Mouse (Mus musculus): Measurements from ENCODE around the gene Pdcd11.
"Not testable (repeated sequence)": the region's sequence is repeated elsewhere in the genome, so short reads cannot be mapped to it uniquely, and the experiment has no call there.

Gene Pdcd11

DNA sequence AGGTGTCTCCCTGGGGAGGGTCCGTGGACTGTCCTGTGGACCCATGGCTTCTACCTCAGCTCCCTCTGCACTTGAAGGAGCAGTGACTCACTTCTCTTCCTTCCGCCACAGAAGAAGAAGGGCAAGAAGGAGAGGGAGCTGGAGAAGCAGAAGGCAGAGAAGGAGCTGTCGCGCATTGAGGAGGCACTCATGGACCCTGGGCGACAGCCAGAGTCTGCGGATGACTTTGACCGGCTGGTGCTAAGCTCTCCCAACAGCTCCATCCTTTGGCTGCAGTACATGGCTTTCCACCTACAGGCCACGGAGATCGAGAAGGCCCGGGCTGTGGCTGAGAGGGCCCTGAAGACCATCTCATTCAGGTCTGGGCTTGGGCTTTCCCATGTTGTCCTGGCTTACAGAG, 37.6 kb downstream of the Pdcd11 start:
- no peak for DNase-seq (ENCODE audit: low read depth, low spot score)

DNA sequence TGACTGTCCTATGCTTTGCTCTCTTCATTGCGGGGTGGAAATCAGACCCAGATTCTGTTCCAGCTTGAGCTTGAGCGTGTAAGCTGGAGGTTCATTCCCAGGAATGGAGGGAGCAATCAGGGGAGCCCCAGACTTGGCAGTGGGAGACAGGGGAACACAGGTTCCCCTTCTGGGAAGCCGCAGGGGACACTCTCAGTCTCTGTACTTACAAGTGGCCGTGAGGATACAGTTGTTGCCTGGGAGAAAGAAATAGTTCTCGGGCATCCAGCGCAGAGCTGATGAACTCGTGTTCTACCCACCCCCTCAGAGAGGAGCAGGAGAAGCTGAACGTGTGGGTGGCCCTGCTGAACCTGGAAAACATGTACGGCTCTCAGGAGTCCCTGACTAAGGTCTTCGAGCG, 38.3 kb downstream of the Pdcd11 start:
- no peak for DNase-seq (ENCODE audit: low read depth, low spot score)

DNA sequence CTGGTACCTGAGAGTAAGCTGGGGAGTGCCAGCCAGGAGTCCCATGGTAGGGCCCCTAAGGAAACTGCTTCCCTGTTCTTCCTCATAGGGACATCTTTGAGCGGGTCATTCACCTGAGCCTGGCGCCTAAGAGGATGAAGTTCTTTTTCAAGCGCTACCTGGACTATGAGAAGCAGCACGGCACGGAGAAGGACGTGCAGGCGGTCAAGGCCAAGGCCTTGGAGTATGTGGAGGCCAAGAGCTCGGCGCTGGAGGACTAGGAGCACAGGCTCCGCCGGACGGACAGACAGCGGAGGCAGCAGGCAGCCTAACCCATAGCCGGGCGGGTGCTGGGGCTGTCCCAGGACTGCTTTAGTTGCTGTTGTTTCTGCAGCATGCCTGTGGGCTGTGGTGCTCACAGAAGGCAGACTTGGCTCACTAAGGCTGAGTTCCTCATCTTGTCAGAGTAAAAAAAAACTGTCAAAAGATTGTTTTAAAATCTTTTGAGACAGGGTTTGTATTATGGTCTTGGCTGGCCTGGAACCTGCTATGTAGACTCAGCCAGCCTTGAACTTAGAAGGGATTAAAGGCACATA, 40.1 kb downstream of the Pdcd11 start:
- DNase-seq (ENCODE audit: low read depth, low spot score), result no peak

DNA sequence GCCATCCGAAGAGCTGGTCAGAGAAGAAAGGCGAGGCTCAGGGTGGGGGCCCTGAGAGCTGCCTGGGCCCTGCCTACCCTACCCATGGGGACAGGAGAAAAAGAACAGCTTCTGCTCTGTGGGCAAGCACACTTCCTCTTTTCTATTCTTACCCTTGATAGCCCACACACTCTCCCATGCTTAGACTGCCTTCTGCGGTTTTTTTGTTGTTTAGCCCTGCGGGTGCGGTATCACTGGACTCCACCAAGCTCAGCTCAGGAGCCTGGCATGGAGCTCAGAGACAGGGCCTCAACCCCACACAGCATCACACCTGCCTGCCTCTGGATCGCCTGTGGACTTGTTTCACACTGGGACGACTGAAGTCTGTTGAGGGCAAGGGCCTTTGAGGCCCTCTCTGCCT, 42.6 kb downstream of the Pdcd11 start:
- peak; percentile 50 for DNase-seq (ENCODE audit: low read depth, low spot score)

DNA sequence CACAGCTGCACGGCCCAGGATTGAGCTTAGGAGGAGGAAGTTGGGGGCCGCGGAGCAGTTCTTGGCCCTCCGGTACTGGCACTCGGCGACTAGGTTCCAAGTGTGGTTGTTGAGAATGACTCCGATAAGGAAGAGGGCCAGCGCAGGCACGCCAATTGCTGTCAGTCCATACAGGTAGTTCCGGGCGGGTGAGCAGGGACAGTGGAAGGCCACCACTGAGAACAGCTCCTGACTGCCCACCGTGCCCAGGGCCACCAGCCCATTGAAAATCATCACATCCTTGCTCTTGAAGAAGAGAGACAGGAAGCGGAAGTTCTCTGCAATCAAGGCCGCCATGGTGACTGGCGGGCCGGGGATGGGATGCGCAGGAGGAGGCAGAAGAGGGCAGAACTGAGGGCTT, 45.0 kb downstream of the Pdcd11 start:
- DNase-seq (ENCODE audit: low read depth, low spot score), result no peak

DNA sequence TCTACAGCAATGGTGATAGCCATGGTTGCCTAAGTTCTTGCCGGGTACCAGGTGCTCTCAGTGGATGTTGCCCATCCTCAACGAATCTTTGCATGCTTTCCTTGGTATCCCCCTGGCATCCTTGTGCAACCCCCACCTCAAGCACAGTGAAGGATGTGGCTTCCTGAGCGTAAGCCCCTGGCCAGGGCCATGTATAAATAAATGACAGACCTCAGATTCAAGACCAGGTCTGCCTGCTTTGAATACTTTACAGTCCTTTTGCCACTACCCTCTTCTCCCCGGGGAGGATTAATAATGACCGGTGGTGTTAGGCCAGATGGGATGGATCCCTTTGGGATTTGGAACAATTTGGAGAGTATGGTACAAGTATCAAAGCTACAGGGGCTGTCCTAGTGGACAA, 45.6 kb downstream of the Pdcd11 start:
- DNase-seq (ENCODE audit: low read depth, low spot score), result no peak

DNA sequence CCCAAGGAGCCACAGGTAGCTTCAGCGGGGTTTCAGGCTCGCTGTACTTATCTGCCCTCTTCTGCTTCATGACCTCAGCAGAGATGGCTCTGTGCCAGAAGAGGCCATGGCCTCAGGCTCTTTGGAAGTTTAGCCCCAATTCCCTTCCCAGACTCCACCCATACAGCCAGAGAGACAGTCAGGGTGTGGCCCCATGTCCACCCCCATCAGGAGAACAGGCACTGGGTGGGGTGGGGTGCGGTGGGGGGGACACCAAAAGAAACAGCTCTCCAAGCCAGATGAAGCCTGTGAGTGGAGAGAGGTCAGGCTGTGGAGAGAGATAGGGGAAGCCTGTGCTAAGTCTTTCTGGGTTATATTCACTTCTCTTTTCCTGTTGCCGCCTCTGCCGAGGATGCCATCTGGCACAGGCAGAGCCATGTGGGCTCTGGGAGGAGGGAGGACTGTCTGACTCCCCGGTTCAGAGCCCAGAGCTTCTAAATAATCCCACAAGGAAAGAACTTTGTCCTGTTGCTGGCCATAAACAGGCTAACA, 46.5 kb downstream of the Pdcd11 start:
- peak; percentile 91 for DNase-seq (ENCODE audit: low read depth, low spot score)

DNA sequence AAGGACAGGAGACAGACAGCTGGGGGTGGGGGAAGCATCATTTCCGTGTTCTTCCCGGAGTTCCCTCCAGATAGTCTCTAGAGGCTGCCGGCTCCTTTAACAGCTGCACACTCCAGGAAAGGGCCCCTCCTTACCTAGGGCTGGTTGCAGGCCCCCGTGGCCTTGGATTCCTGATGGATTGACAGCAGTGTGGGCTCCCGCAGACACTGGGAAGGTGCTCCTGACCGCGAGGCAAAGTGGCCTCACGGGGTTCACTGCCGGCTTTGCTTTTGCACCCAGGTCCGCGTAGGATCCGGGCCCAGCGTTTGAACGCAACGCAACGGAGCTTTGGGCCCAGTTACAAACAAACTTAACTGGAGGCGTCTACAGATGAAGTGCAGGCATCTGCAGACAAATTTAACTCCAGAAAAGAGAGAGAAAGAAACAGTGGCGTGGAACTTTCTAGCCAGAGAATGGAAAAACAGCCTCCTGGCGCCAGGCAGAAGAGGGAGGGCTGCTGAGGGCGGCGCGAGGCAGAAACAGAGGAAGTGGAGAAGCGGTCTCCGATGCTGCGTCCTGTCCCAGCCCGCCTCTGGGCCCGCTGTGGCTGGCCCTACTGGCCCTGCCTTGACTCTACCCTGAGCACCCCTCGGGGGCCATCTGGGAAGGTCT, 47.3 kb downstream of the Pdcd11 start, which contains the start of gene Calhm2:
Calhm2 (minus strand) TSS at position 524 of the 651 bp plus-strand sequence.
- no peak for DNase-seq (ENCODE audit: low read depth, low spot score)

DNA sequence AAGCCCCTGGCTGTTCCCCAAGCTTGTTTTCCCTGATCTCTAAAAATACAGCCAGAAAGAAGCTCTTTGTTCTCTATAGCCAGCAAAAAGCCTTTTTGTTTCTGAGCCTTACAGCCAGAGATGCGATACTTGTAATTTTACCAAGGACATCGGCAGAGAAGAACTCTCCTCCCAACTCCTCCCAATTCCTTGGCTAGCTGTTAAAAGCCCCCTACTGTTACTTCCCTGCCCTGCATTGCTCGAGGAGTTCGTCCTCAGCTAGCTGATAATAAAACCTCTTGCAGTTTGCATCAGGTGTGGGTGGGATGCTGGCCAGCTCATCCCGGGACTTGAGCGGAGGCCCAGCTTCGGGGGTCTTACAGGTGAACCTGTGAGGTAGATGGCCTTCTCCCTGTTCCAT, 49.0 kb downstream of the Pdcd11 start:
- not testable (repeated sequence) for DNase-seq (ENCODE audit: low read depth, low spot score)

DNA sequence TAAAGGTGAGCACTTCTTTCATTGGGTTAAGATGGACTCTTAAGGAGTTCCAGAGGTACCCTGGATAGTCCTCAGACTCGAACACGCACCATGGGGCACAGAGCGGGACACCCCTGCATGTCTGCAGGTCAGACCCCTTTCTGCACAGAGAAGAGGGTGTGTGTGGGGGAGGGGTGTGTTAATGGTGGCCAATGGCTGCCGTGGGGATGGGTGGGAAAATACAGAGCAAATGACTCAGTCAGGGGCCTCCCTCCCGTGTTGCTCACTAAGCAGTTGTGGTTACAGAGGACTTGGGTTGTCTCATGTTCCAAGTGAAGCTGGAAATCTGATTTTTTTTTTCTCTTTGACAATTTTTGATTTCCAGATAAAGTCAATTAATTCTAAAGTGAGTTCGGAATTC, 51.9 kb downstream of the Pdcd11 start:
- no peak for DNase-seq (ENCODE audit: low read depth, low spot score)

DNA sequence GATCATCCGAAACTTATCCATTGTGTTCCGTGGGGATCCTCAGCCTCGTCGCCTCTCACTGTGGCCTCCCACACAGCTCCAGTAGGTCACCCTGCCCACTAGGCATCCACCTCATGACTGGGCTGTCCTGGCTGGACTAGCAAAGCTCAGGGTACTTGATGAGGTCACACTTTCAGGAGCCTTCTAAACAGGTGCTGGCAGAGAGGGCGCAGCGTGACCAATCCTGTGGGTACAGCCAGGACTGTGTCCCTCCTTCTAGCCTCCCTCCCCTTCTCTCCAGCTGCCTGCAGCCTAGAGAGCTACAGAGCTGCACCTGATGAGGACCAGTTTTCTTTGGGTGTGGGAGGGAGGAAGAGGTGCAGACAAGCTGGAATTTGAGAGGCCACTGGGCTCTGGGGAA, 53.6 kb downstream of the Pdcd11 start, which contains the start of gene Calhm1:
Calhm1 (minus strand) TSS at position 101 of the 400 bp plus-strand sequence.
- no peak for DNase-seq (ENCODE audit: low read depth, low spot score)

DNA sequence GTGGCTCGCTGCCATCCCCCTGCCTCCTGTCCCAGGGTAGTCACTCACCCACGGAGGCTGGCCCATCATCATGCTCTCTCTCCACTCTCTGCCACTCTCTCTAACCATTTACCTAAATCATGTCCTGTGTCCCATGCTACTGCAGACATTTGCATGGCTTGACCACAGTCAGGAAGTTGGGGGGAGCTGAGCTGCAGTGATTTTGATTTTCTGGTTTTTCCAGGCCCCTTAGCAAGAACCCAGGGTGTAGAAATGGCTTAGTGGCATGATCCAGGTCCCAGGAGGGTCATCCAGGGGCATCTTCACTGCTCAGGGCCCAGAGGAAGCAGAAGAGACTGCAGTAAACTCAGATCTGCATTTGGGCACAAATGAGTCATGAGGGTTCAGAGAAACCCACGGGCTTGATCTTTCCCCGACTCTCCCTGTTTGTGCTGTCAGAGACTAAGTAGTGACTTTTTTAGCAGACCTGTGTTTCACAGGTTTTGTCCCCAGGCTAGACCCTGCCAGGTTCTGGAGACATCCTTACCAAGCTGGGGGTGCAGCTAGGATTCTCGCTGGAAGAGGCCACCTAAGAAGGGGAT, 57.8 kb downstream of the Pdcd11 start:
- DNase-seq (ENCODE audit: low read depth, low spot score), result no peak

DNA sequence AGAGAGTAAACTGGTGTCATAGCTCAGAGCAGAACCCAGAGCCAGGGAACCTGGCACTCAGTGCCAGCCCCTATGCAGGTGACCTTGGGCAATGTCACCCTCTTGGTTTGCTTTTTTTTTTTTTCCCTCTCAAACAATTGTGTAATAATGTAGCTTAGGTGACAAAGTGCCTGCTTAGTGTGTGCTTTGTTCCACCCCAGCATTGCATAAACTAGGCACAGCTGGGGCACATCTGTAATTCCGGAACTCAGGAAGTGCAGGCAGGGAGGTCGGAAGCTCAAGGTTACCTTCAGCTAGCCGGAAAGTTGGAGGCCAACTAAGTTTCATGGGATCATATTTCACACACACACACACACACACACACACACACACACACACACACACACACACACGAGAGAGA, 59.3 kb downstream of the Pdcd11 start:
- DNase-seq (ENCODE audit: low read depth, low spot score), result no peak

DNA sequence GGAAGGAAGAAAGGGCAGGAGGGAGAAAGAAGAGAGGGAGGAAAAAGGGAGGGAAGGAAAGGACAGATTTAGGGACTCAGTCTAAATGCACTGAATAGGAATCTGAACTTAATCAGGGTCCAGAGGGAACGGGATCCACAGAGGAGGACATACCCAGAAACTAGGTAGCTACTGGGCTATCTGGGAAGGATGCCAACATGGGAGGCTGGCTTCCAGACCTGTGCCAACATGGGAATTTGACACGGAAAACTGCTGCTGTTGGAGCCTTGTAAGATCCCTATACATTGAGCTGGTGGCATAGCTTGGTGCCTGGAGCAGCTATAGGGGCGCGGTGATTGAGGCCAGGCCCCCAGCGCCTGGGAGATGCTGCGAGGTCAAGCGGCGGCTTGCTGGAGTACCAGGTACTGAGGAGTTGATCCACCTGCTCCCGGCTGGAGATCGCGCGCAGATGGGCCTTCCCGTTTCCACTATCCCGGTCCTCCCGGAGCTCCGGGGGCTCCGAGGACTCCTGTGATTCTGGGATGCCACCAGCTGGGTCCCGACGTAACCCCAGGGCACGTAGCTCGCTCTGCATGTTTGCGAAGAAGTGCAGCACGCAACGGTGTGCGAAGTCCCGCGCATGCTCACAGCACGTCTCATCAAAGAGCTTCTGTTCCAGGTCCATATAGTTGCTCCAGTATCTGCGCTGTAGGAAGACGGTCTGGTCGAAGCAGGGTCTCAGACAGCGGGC, 60.9 kb downstream of the Pdcd11 start:
- DNase-seq (ENCODE audit: low read depth, low spot score), result no peak

DNA sequence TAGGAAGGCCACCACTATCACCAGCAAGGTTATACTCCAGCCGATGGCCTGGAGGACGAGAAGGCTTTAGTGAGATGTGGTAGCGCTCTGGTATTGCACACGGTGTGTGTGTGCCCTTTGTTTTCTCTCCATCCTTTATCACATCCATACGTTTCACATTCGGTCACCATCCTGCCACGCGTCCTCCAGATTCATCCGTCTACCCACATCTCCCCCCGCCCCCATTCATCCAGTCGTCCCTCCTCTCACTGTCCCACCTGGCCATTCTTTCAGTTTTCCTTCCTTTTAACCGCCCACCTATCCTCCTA, 61.4 kb downstream of the Pdcd11 start:
- no peak for DNase-seq (ENCODE audit: low read depth, low spot score)

DNA sequence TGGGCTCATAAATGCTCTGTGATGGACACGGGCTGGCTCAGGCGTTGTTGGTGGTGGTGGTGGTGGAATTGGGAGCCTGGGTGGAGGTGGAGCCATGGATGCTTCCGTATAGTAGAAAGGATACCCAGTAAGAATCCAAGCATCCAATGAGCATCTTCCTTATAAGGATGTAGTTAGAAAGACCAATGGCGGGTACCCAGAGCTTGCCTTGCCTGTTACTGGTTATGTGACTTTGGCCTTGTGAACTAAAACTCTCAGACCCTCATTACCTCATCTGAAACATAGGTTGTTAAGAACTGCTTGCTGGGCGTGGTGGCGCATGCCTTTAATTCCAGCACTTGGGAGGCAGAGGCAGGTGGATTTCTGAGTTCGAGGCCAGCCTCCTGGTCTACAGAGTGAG, 63.2 kb downstream of the Pdcd11 start:
- no peak for DNase-seq (ENCODE audit: low read depth, low spot score)

DNA sequence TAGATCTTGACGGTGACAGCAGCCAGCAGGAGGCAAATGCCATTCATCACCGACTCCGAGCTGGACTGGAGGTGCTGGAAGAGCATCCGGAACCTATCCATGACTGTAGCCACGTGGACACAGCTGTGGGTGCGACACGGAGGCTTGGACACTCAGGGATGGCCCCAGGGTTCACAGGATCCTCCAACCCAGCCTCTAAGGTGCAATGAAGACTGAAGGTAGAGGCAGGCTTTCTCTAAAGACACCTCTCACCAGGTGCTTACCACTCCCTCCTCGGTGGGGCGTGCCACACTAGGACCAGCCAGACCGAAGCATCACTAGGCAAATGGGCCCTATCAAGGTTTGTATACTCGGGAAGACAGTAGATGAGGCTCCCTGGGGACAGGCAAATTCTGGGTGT, 67.1 kb downstream of the Pdcd11 start, which contains the start of gene Calhm3:
Calhm3 (minus strand) TSS at position 101 of the 400 bp plus-strand sequence.
- no peak for DNase-seq (ENCODE audit: low read depth, low spot score)

DNA sequence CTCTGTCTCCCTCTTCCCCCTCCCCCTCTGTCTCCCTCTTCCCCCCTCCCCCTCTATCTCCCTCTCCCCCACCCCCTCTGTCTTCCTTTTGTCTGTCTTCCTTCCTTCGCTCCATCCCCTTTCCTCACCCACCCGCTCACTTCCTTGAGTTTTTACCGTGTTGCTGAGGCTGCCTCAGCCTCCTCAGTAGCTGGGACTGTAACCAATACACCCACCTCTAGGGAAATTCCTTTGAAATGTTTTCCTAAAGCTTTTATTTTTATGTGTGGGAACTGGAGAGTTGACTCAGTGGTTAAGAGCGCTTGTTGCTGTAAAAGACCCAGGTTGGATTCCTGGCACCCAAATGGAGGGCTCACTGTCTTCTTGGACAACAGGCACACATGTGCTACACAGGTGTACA, 71.1 kb downstream of the Pdcd11 start:
- no peak for DNase-seq (ENCODE audit: low read depth, low spot score)

DNA sequence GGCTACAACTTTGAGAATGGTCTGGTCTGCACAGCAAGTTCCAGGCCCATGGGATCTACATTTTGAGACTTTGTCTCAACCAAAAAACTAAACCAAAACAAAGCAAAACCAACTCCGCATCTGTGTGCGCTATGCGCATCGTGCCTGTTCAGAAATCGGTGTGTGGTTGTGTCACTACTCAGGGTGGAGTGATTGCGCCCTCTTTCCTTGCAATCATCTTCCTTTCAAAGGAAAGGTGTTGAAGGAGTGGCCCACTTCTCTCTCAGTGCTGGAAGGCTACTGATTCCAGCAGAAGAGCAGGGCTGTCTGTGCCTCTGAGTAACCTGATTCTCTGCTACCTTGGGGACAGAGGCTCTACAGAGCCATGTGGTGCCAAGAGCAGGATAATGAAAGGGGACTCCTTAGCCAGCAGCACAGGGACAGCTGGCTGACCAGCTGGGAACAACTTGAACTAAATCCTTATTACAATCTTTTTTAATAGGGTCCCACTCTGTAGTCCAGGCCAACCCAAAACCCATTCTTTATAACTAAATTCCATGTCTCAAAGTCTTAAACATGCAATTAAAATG, 72.7 kb downstream of the Pdcd11 start:
- DNase-seq (ENCODE audit: low read depth, low spot score), result peak; percentile 38

DNA sequence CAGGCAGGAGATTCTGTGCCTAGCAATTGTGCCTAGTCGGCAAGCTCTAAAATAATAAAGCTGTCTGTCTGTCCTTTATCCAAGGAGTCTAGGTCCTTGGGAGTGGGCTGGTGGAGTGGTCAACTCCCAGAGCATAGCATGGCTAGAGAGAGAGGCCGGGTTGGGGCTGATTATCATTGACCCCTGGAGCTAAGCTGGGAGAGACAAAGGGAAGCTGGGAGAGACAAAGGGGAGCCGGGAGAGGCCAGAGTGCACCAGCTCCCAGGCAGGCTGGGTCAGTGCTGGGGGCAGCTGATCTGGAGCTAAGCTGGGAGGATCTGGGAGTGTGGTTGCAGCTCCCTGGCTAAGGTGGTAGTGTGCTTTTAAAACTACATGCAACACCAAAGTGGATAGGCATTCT, 76.2 kb downstream of the Pdcd11 start:
- DNase-seq (ENCODE audit: low read depth, low spot score), result no peak

DNA sequence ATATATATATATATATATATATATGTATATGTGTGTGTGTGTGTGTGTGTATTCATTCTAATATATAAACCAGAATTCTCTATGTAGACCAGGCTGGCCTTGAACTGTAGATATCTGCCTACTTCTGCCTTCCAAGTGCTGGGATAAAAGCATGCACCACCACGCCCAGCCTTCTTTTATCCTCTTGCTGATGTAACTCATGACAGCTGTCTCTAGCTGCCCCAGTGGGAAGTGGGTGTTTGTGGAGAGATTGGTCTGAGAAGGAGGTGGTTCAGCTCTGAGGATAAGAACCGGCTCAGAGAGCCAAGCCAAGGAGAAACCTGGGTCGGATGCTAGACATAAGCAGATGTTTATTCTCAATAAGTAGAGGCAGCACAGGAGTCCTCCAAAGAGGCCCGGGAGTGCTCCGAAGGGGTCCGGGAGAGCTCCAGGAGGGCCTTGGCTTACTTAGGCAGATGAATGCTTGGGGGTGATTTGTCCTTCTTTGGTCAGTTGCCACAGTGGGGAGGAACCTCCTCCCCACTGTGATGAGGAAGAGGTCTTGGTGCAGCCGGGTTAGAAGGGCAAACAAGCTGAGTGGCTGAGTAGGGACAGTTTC, 77.1 kb downstream of the Pdcd11 start:
- DNase-seq (ENCODE audit: low read depth, low spot score), result no peak

DNA sequence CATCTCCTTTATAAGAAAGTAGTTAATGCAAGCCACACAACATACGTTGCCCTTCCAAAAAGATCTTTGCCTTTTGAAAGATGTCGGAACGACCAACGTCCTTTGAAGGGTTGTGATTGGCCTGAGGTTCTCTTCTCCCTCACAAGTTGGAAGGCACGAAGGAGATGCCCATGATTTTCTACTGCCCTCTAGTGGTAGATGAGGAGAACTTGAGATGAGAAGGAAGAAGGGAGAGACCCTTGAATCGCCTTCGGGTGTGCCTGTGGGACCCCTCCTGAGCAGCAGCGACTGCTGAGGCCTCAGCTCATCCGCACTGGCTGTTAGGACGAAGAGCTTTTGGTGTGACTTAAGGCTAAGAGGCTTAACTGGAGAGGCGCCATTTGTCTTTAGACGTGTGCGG, 77.7 kb downstream of the Pdcd11 start:
- DNase-seq (ENCODE audit: low read depth, low spot score), result peak; percentile 59
